Mouse (Mus musculus) midbrain, postnatal 0 days (tissue): ENCODE measurements around the gene Ptpdc1. TPM values are rescaled to one million over a fixed set of nuclear protein-coding genes. Genes with fewer than 3 reads are reported as not detected.

Source experiments
- ATAC-seq: fragments of 200-750 bp; cut with Nextera tagmentation; 2 replicates; pipeline ENCODE4 v1.8.0; 2017; ENCODE audit warnings: moderate number of reproducible peaks, mild to moderate bottlenecking, moderate TSS enrichment, moderate library complexity; ENCODE audit not compliant: low FRiP score
- DNase-seq: peaks from one replicate; pipeline ENCODE4 v3.0.0-alpha.2; 2015; ENCODE audit warnings: low spot score
- H3K27ac ChIP-seq: fragments of 300-500 bp; sonication (generic); 2 replicates; pipeline ENCODE4 v1.5.1; 2014; ENCODE audit warnings: low read depth, mild to moderate bottlenecking, low read length, mixed read lengths
- H3K27me3 ChIP-seq: fragments of 300-500 bp; sonication (generic); 2 replicates; pipeline ENCODE4 v1.6.1; 2014; ENCODE audit warnings: low read length, control low read depth, mixed read lengths; ENCODE audit not compliant: insufficient read depth
- H3K36me3 ChIP-seq: fragments of 300-500 bp; sonication (generic); 2 replicates; pipeline ENCODE4 v1.6.1; 2014; ENCODE audit warnings: low read length, control low read depth, mixed read lengths; ENCODE audit not compliant: insufficient read depth
- H3K4me1 ChIP-seq: fragments of 300-500 bp; sonication (generic); 2 replicates; pipeline ENCODE4 v1.6.1; 2014; ENCODE audit warnings: mild to moderate bottlenecking, control low read depth, antibody characterized with exemption, low read length, mixed read lengths; ENCODE audit not compliant: insufficient read depth
- H3K4me2 ChIP-seq: fragments of 300-500 bp; sonication (generic); 2 replicates; pipeline ENCODE4 v1.6.1; 2014; ENCODE audit warnings: low read depth, mild to moderate bottlenecking, low read length, mixed read lengths; ENCODE audit not compliant: poor library complexity, severe bottlenecking
- H3K4me3 ChIP-seq: fragments of 300-500 bp; sonication (generic); 2 replicates; pipeline ENCODE4 v1.5.1; 2014; ENCODE audit warnings: low read depth, mild to moderate bottlenecking, low read length, moderate library complexity
- H3K9ac ChIP-seq: fragments of 300-500 bp; sonication (generic); replicated peaks from 2 replicates; pipeline ENCODE4 v1.6.1; 2014; ENCODE audit warnings: mild to moderate bottlenecking, low read length, moderate library complexity, mixed read lengths; ENCODE audit not compliant: poor library complexity, severe bottlenecking
- H3K9me3 ChIP-seq: fragments of 300-500 bp; sonication (generic); 2 replicates; pipeline ENCODE4 v1.6.1; 2016; ENCODE audit warnings: low read length, control low read depth
- CTCF ChIP-seq: IDR thresholded peaks from 2 replicates; pipeline ENCODE4 v1.5.1; 2016; ENCODE audit warnings: antibody characterized with exemption, mild to moderate bottlenecking
- WGBS: fragments of 180-500 bp; shearing (Covaris S2); extraction: QIAGEN DNeasy Blood & Tissue Kit; methylation state at CpG from one replicate; pipeline ENCODE4 v1.1.7; 2014; 5-methylcytosine and 5-hydroxymethylcytosine counted together
- polyA plus RNA-seq: library from polyadenylated mRNA; unstranded; fragments of >200 nt; fragmentation: Nextera tagmentation; extraction: Ambion mirVana; gene quantifications from 2 replicates; pipeline ENCODE4 v1.2.1, GENCODE M21; 2015
- total RNA-seq: library from RNA; depleted of rRNA; stranded (reverse); fragments of >200 nt; gene quantifications from 2 replicates; pipeline ENCODE4 v1.2.3, GENCODE M21; 2014

Gene Ptpdc1
- total and polyA plus RNA-seq, 2 experiments from 2014 or later = 15.3 to 36.3 TPM

DNA sequence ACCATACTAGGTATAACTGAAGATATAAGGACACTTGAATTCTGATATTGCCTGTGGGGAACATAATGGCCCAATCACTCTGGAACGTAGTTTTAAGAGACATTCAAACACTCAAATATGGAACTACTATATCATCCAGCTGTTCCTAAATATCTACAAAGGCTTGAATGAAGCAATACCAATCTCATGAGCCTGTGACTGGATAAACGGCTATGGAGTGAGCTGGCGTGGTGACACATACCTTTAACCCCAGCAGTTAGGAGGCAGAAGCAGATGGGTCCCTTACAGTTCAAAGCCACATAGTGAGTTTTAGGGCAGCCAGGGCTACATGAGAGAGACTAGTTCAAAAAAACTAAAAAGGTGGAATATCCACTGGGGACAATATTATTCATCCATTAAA, 57.8 kb downstream of the Ptpdc1 start:
- no peaks in the 10 kb centered on the region for H3K36me3 ChIP-seq
- H3K4me3 ChIP-seq = no peak overlapping the region
- no peaks in the 10 kb centered on the region for H3K4me1 ChIP-seq
- H3K9me3 ChIP-seq = no peaks in the 10 kb centered on the region
- ATAC-seq (no peak), DNase-seq (no peak)
- no peak overlapping the region for H3K4me2 ChIP-seq
- WGBS = 86% methylated on average over 3 of the region's 3 CpGs
- no peak for TF ChIP-seq CTCF
- no peak overlapping the region for H3K9ac ChIP-seq
- no peaks in the 10 kb centered on the region for H3K27me3 ChIP-seq
- H3K27ac ChIP-seq = no peak overlapping the region

DNA sequence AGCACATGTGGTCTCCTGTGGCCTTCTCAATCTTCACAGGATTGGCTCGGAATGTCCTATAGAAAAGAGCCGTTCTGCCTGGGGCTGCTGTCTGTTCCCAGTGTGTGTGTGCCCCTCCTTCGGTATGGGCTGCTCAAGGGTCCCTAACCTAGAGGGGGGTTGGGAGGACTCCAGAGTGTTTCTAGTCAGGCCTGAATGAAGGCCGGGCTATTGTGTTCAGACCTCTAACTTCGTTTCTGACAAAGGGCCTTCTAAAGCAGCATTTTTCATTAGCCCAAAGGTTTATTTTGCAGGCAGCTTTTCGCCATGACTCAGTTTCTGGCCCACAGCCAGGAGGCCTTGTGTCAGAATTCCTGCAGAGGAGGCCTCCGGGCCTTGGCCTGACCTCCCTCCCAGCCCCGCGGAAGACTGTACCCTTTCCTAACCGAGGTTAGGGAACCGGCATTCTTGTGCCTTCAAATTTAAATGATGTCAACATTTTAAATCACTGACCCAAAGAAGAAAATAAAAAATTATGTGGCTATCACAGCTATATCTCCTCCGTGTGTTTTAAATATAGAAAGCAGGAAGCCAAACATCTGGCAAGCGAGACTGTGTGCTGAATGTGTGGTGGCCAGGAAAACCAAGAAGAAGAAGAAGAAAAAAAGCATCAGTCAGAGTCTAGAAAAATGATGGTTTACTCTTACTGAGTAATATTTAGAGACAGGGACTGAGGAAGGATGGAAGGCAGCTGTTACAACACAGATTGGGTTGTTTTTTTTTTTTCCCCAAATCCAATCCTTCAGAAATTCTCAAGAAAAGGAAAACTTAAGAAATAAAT, 59.1 kb downstream of the Ptpdc1 start:
- Histone ChIP-seq H3K4me2 (no peak overlapping the region), H3K4me3 (no peak overlapping the region), H3K27me3 (no peaks in the 10 kb centered on the region), H3K4me1 (no peaks in the 10 kb centered on the region), H3K9ac (no peak overlapping the region), H3K36me3 (no peaks in the 10 kb centered on the region), H3K27ac (peak overlapping the region; percentile 62; the same call in 1 of the 2 replicates), H3K9me3 (no peaks in the 10 kb centered on the region)
- DNase-seq (peak; percentile 70), ATAC-seq (no peak)
- no peak for TF ChIP-seq CTCF
- 20% methylated on average over 13 of the region's 13 CpGs for WGBS

DNA sequence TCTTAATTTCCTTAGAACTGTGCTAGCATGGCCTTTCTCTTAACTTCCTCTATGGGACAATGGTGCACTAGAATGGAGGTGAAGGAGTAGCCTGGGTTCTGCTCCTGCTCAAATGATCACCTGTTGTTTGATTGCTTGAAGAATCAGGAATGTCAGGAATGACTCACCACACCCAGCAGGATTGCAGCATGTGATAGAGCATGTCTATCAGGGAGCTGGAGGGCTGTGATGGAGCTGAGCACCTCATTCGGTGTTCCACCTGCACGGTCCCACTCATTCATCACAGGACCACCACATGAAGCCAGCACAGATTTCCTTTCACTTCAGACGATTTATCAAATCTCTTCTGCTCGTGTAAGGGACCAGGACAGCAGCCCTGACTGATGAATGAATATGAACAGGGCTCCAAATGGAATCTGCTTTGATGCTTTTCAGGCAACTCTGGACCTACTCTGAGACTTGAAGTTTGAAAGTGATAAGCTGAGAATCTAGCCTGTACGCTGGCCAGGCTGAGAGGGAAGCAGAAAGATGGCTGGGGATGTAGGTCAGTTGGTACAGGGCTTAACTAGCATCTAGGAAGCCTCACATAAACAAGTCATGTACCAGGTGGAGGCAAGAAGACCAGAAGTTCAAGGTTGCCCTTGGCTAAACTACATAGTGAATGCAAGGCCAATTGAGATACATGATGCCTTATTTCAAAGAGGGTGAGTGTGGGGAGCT, 60.4 kb downstream of the Ptpdc1 start:
- TF ChIP-seq CTCF = no peak
- Histone ChIP-seq H3K27me3 (no peaks in the 10 kb centered on the region), H3K4me1 (no peaks in the 10 kb centered on the region), H3K9me3 (no peaks in the 10 kb centered on the region), H3K4me3 (no peak overlapping the region), H3K36me3 (no peaks in the 10 kb centered on the region), H3K27ac (no peak overlapping the region), H3K4me2 (no peak overlapping the region), H3K9ac (no peak overlapping the region)
- DNase-seq = no peak
- ATAC-seq = no peak
- 91% methylated on average over 5 of the region's 5 CpGs for WGBS

DNA sequence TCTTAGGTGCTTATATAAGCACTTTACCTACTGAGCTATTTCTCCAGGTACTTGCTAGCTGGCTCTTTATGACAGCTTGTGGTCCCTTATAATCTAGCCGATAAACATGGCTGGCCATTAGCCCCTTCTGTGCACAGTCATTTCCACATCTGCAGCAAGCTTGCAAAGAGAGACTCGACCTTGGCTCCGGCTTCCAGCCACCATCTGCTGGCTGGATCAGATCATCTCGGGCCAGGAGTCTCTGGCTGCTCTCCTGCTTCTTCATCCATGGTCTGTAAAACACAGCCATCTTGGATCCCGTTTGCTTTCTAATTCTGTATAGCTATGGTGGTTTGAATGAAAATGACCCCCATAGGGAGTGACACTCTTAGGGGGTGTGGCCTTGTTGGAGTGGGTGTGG, 63.1 kb downstream of the Ptpdc1 start:
- no peak for DNase-seq
- 90% methylated on average over 5 of the region's 5 CpGs for WGBS
- H3K4me1 ChIP-seq = no peaks in the 10 kb centered on the region
- no peak for ATAC-seq
- TF ChIP-seq CTCF = no peak
- H3K9me3 ChIP-seq = no peaks in the 10 kb centered on the region
- no peak overlapping the region for H3K4me2 ChIP-seq
- H3K27me3 ChIP-seq = no peaks in the 10 kb centered on the region
- H3K36me3 ChIP-seq = no peaks in the 10 kb centered on the region
- no peak overlapping the region for H3K4me3 ChIP-seq
- no peak overlapping the region for H3K9ac ChIP-seq
- no peak overlapping the region for H3K27ac ChIP-seq

DNA sequence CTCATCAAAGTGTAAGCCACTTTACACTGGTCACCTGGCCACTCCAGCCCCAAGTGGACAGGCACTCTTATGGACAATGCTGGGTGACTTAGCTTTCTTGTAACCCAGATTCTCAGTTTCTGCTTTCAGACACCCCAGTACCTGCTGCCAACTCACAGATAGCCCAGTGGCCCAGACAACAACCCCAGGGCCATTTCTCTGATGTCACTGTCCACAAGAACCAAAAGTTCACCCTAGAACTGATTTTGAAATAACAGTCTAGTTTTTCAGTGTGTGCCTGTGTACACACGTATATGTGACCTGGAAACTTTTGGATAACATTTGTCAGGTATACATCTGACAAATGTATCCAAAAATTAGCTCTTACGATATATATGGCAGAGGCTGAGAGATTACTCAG, 64.0 kb downstream of the Ptpdc1 start:
- no peak for ATAC-seq
- no peak for DNase-seq
- no peaks in the 10 kb centered on the region for H3K36me3 ChIP-seq
- H3K4me3 ChIP-seq = no peak overlapping the region
- no peak overlapping the region for H3K27ac ChIP-seq
- no peaks in the 10 kb centered on the region for H3K9me3 ChIP-seq
- 91% methylated on average over 2 of the region's 2 CpGs for WGBS
- H3K4me1 ChIP-seq = no peaks in the 10 kb centered on the region
- H3K9ac ChIP-seq = no peak overlapping the region
- H3K4me2 ChIP-seq = no peak overlapping the region
- TF ChIP-seq CTCF = no peak
- H3K27me3 ChIP-seq = no peaks in the 10 kb centered on the region

DNA sequence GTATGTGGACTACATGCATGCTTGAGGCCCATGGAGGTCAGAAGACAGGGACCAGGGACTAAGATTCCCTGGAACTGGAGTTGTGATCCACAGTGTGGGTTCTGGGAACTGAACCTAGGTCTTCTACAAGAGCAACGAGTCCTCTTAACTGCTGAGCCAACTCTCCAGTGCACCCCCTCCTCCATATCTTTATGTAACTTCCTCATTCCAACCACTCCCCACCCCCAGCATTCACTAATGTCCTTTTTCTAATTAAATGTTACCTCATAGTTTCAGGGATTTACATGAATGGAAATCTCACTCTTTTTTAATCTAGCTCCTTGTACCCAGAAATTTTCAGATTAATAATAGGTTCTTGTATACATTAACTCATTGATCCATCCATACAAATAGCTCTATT, 69.5 kb downstream of the Ptpdc1 start:
- no peak for ATAC-seq
- Histone ChIP-seq H3K36me3 (no peaks in the 10 kb centered on the region), H3K27ac (no peak overlapping the region), H3K4me1 (no peaks in the 10 kb centered on the region), H3K4me2 (no peak overlapping the region), H3K4me3 (no peak overlapping the region), H3K27me3 (no peaks in the 10 kb centered on the region), H3K9me3 (no peaks in the 10 kb centered on the region), H3K9ac (no peak overlapping the region)
- no peak for DNase-seq
- WGBS = 95% methylated on average over 1 of the region's 1 CpGs
- no peak for TF ChIP-seq CTCF
